Mouse (Mus musculus) kidney, adult 2 months (tissue): ENCODE measurements around the gene Pygl. TPM values are rescaled to one million over a fixed set of nuclear protein-coding genes. Genes with fewer than 3 reads are reported as not detected.

Experiments
- DNase-seq: peaks from one replicate; pipeline ENCODE4 v3.0.0; 2021
- H3K27ac ChIP-seq: fragments of 200-500 bp; 2 replicates; pipeline ENCODE4 v1.5.1; 2012; ENCODE audit warnings: low read depth, low read length, control low read depth, inconsistent platforms; ENCODE audit not compliant: insufficient read depth
- H3K27me3 ChIP-seq: fragments of 200-500 bp; replicated peaks from 2 replicates; pipeline ENCODE4 v1.6.1; 2012; ENCODE audit warnings: mild to moderate bottlenecking, moderate library complexity, low read length, inconsistent platforms; ENCODE audit not compliant: control insufficient read depth, insufficient read depth
- H3K36me3 ChIP-seq: fragments of 200-500 bp; 2 replicates; pipeline ENCODE4 v1.6.1; 2012; ENCODE audit warnings: mild to moderate bottlenecking, moderate library complexity, low read length, inconsistent platforms; ENCODE audit not compliant: control insufficient read depth, insufficient read depth
- H3K4me1 ChIP-seq: fragments of 200-500 bp; 2 replicates; pipeline ENCODE4 v1.6.1; 2011; ENCODE audit warnings: low read length; ENCODE audit not compliant: control insufficient read depth, insufficient read depth
- H3K4me3 ChIP-seq: fragments of 200-500 bp; 2 replicates; pipeline ENCODE4 v1.5.1; 2011; ENCODE audit warnings: mild to moderate bottlenecking, low read depth, low read length, control low read depth; ENCODE audit not compliant: insufficient read depth
- CTCF ChIP-seq: fragments of 200-500 bp; conservative IDR thresholded peaks from 2 replicates; pipeline ENCODE4 v1.5.1; 2011; ENCODE audit warnings: low read depth, mild to moderate bottlenecking, control low read depth, low read length, moderate library complexity, mixed read lengths; ENCODE audit not compliant: insufficient read depth, insufficient read length
- POLR2A ChIP-seq: fragments of 200-500 bp; IDR thresholded peaks from one replicate; pipeline ENCODE4 v1.6.1; 2011; ENCODE audit warnings: low read depth, low read length, control low read depth
- WGBS: fragments of 180-500 bp; shearing (Covaris S2); methylation state at CpG from one replicate; pipeline ENCODE4 v1.1.7; 2018; 5-methylcytosine and 5-hydroxymethylcytosine counted together
- polyA plus RNA-seq: library from polyadenylated mRNA; depleted of rRNA; stranded (reverse); fragments of >200 nt; gene quantifications from 2 replicates; pipeline ENCODE4 v1.2.3, GENCODE M21; 2012

Gene Pygl
- polyA plus RNA-seq, 1 experiment = 38.5 TPM

DNA sequence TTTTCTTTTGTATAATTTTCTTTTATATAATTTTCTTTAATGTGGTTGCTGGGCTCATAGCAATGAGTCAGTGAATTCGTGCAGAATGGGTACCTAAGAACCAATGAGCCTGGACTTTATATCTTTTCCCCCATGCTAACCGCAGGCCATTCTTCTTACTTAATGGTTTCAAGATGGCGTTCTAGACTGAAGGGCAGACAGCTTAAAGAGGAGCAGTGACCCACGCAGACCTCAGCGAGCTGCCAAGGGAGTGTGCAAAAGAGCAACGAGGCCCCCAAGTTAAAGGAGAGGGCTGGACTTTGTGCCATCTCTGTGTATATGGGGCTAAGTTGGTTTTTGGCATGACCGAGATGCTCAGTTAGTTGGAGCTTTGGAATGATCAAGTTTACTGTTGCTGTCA lies 32.4 kb upstream of the Pygl start:
- TF ChIP-seq POLR2A (no peak), CTCF (no peak)
- DNase-seq = no peak
- H3K4me1 ChIP-seq = no peaks in the 10 kb centered on the region
- no peaks in the 10 kb centered on the region for H3K27me3 ChIP-seq
- H3K4me3 ChIP-seq = no peak overlapping the region
- no peak overlapping the region for H3K27ac ChIP-seq
- no peaks in the 10 kb centered on the region for H3K36me3 ChIP-seq
- WGBS = 47% methylated on average over 7 of the region's 7 CpGs

DNA sequence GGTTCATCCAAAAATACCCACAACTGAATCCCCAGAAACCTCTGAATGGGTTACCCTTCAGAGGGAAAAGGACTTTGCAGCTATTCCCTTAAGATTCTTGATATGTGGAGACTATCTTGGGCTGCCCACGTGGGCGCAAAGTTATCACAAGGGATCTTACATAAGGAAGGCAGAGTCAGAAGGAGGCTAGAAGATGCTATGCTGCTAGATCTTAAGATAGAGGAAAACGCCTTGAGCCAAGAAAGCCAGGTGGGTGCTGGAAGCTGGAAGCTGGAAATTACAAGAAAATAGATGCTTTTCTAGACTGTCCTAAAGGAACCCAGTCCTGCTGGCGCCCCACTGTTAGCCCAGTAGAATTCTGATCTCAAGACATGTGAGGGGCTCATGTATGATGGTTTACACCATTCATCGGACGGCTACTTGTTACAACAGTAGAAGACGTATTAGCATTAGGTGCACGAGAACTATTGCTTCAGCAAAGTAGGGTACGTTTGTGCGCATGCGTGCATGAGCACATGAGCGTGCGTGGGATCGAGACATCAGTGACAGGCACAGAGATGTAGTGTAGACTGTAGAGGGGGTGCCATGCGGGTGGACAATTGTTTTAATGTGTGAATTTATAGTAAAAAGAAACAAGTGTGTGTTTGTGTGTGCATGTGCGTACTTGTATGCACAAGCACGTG lies 31.1 kb upstream of the Pygl start:
- no peak overlapping the region for H3K4me3 ChIP-seq
- no peak for DNase-seq
- no peaks in the 10 kb centered on the region for H3K36me3 ChIP-seq
- WGBS = 92% methylated on average over 17 of the region's 17 CpGs
- TF ChIP-seq CTCF (no peak), POLR2A (no peak)
- H3K27me3 ChIP-seq = no peaks in the 10 kb centered on the region
- no peak overlapping the region for H3K27ac ChIP-seq
- H3K4me1 ChIP-seq = no peaks in the 10 kb centered on the region

DNA sequence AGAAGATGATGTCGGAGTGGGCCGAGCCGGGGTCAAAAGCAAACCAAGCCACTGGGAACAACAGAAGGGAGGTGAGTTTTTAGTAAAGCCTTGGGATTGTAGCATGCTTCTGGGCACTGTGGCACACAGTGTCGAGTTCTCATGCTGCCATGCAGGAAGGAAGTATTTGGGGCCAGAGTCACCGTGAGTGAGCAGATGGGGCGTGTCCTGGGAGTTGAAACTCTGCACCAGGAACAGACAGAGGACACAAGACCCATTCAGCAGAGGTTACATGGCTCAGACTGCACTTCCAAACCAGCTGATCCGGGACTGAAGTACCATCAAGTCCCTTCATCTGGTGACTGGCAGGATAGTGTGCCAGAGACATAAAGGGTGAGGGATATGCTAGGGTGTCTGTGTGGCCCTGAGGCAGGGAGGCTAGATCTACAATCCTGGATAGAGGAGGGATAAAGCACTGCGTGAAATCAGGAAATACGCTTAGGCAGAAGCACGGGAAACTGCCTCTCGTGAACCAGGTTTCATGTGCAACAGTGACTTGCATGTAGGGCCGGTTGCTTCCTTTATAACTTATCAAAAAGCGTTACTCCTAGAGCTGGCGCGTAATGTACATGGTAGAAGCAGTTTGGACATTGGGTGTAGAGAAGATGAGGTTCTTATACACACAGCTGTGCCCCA lies 20.1 kb upstream of the Pygl start:
- no peaks in the 10 kb centered on the region for H3K36me3 ChIP-seq
- H3K27me3 ChIP-seq = no peaks in the 10 kb centered on the region
- H3K4me1 ChIP-seq = no peaks in the 10 kb centered on the region
- no peak for TF ChIP-seq POLR2A
- TF ChIP-seq CTCF = no peak
- 64% methylated on average over 15 of the region's 15 CpGs for WGBS
- no peak for DNase-seq
- H3K27ac ChIP-seq = no peak overlapping the region
- no peak overlapping the region for H3K4me3 ChIP-seq

DNA sequence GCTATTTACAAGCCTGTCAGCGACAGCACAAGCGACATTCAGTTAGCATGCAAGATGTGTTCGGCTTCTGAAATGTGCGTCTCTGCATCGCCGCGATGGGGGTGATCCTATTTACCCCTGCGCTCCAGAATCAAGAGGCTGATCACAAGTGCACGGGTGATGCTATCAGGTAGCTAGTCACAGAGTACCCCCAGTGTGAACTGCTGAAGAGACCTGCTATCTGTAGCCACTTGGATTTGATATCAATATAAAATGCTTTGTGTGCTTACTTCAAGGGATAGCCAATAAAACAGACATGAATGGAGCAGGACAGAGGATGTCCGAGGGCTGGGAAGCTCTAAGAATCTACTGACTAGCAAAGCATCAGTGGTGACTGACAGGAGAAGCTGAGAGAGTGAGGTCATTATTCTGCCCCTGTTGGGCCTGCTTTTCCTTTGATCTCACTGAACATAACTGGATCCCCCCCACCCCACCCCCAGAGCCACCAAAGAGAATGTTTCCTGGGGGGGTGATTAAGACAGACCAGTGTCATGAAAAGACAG lies 18.4 kb upstream of the Pygl start:
- no peaks in the 10 kb centered on the region for H3K27me3 ChIP-seq
- no peak overlapping the region for H3K4me3 ChIP-seq
- no peak overlapping the region for H3K27ac ChIP-seq
- no peaks in the 10 kb centered on the region for H3K4me1 ChIP-seq
- 92% methylated on average over 10 of the region's 10 CpGs for WGBS
- TF ChIP-seq POLR2A = no peak
- TF ChIP-seq CTCF = no peak
- no peaks in the 10 kb centered on the region for H3K36me3 ChIP-seq
- DNase-seq = no peak

DNA sequence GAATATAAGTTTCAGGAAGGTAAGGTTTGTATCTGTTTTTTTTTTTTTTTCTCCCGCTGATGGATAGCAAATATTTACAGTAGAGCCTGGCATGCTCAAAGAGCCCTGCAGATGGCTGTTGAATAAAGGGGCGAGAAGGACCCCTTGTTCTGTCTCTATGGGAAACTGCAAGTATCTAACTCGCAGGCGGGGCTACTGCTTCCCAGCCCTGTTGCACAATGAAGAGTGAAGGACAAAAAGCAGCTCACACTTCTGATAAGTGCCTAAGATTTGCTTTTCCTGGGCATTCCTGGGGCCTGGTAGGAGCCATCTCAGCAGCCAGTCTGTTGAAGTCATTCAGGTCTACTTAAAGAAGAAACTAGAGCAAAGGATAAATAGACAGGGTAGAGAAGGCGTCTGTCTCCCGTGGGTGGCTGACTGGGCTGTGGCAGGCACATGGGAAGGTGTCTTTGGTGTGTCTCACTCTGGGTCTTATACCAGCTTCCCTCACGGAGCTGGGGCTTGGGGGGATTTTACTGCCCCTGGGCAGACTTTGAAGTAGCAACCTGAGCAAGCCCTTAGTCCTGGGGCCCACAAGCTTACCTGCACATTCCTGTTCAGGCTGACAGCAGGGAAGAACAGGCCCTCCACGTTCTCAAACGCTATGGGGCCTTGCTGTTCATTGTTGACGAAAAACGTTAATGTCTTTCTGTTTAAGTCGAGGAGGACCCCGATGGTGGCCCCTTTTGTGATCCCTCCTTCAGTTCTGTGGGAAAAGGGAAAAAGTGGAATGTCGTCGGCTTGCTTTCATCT lies 16.6 kb upstream of the Pygl start:
- 84% methylated on average over 15 of the region's 15 CpGs for WGBS
- Histone ChIP-seq H3K4me3 (no peak overlapping the region), H3K36me3 (no peaks in the 10 kb centered on the region), H3K27me3 (no peaks in the 10 kb centered on the region), H3K27ac (no peak overlapping the region), H3K4me1 (no peaks in the 10 kb centered on the region)
- TF ChIP-seq CTCF = no peak
- no peak for TF ChIP-seq POLR2A
- DNase-seq = no peak

DNA sequence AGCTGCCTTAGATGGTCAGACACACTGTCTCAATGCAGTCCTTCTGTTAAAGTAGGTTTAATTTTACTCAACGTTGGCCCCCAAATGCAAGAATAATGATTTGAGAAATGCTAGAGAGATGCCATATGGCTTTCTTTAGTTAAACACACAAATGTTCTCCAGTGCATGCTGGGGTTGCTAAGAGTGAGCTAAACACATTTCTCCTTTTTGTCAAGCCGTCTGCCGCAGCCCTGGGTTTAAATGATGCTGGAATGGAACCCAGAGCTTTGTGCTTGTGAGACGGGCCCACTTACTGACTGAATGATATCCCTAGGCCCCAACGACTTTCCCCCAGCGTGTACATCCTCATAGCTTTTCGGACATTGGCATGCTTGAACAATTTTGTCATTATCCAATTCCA lies 11.3 kb upstream of the Pygl start:
- no peaks in the 10 kb centered on the region for H3K27me3 ChIP-seq
- no peak for TF ChIP-seq POLR2A
- no peak for TF ChIP-seq CTCF
- no peaks in the 10 kb centered on the region for H3K36me3 ChIP-seq
- H3K4me3 ChIP-seq = no peak overlapping the region
- 83% methylated on average over 7 of the region's 7 CpGs for WGBS
- H3K4me1 ChIP-seq = no peaks in the 10 kb centered on the region
- no peak overlapping the region for H3K27ac ChIP-seq
- DNase-seq = no peak

DNA sequence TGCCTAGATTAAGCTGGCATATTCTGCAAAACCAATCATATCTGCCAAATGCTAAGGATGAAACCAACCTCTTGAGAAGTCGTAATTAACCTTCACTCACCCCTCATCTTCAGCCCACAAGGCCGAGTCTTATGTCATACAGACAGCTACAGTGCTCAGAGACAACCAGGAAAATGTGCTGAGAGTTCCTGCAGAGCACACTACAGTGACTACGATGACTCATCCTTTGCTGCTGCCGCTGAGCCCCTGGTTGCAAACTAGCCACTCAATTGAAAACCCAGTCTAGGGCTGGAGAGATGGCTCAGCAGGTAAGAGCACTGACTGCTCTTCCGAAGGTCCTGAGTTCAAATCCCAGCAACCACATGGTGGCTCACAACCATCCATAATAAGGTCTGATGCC lies 8.5 kb upstream of the Pygl start:
- H3K4me1 ChIP-seq = no peaks in the 10 kb centered on the region
- H3K27ac ChIP-seq = no peak overlapping the region
- WGBS = 77% methylated on average over 5 of the region's 5 CpGs
- TF ChIP-seq CTCF (no peak), POLR2A (no peak)
- H3K4me3 ChIP-seq = no peak overlapping the region
- no peaks in the 10 kb centered on the region for H3K27me3 ChIP-seq
- H3K36me3 ChIP-seq = no peaks in the 10 kb centered on the region
- no peak for DNase-seq
